Mouse (Mus musculus): ENCODE data around the gene Bicd2. TPM values are rescaled to one million over a fixed set of nuclear protein-coding genes. Genes with fewer than 3 reads are reported as not detected.

Gene Bicd2
- polyA plus RNA-seq, 1 experiment from 2014 or later = 28.9 TPM

DNA sequence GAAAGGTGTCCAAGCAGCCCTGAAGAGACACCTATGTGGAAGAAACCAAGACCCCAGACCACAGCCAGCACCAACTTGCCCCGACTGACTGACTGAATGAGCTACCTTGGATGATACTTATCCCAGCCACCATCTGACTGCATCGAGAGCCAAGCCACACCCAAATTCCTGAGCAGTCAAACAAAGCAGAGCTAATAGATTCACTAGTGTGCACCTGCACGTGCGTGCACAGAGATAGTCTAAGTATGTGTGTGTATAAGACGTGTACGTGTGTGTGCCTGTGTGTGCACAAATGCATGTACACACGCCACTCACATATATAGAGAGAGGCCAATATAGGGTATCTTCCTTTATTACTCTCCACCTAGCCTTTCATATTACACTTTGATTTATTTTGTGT, 29.7 kb upstream of the Bicd2 start:
- ATAC-seq (ENCODE audit: low FRiP score, low read depth) = no peak
- H3K27ac ChIP-seq (replicated peaks) = no peak overlapping the region
- no peak overlapping the region for H3K4me2 ChIP-seq
- peaks cover 4% of the 10 kb centered on the region for H3K4me1 ChIP-seq (replicated peaks)
- no peaks in the 10 kb centered on the region for H3K27me3 ChIP-seq
- H3K4me3 ChIP-seq = no peak overlapping the region
- WGBS = 92% methylated on average over 7 of the region's 7 CpGs
- H3K36me3 ChIP-seq = no peaks in the 10 kb centered on the region
- no peaks in the 10 kb centered on the region for H3K9me3 ChIP-seq
- no peak overlapping the region for H3K9ac ChIP-seq

DNA sequence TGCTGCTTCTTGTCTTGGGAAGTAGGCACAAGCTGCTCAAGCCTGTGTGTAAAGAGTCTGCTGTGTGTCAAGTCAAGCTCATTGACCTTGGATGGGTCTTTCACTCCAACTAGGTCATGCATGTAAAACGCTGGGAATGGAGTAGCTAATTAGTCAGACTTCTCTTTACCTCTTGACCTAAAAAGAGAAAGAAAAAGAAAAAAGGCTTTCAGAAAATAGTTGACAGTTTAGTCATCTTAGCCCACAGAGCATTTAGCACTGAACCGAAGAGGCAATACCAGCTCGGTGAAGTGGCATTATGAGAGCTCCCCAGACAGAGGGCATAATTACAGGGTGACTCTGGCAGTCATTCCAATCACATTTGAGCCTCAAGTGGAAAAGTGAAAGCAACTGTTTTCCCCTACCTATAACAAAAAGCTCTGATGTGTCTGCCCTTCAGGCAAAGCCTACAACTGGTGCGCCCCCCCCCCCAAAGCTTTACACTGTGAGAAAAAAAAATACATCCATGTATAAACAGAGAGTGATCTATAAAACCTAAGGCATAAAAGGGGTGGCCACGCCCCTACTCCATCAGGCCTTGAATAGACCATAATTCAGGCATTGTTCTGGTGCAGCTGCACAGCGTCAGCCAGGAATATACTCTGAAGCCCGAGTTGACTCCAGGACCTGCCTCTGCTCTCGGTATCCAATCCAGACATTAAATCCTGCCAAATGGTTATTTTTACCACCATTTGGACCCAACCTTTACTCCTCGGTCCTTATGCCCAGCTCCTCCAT, 24.8 kb upstream of the Bicd2 start:
- ATAC-seq (ENCODE audit: low FRiP score, low read depth) = no peak
- Histone ChIP-seq H3K9me3 (no peaks in the 10 kb centered on the region), H3K27me3 (no peaks in the 10 kb centered on the region), H3K9ac (no peak overlapping the region), H3K4me3 (no peak overlapping the region), H3K4me1 (replicated peaks) (peaks cover 33% of the 10 kb centered on the region), H3K36me3 (no peaks in the 10 kb centered on the region), H3K27ac (replicated peaks) (no peak overlapping the region; the same call in 1 of the 2 replicates), H3K4me2 (0 out of 2 replicates have a peak overlapping the region, but pooled peaks have one; percentile 5)
- 22% methylated on average over 9 of the region's 9 CpGs for WGBS

DNA sequence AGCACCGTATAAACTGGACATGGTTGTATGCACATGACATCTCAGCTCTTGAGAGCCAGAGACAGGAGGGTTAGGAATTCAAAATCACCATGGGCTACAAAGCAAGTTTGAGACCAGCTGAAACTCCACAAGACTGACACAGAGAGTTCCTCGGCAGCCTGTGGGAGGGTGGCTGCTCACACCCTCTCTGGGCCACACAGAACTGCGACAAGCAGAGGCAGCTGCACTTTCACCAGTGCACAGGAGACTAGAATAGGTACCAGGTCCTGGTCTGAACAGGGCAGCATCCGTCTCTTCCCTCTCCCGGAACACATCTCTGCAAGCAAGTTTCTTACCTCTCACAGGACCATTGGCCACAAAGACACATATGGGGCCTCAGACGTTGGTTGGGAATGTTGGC, 23.9 kb upstream of the Bicd2 start:
- 64% methylated on average over 6 of the region's 6 CpGs for WGBS
- Histone ChIP-seq H3K4me1 (replicated peaks) (peaks cover 33% of the 10 kb centered on the region), H3K27ac (replicated peaks) (no peak overlapping the region), H3K9me3 (no peaks in the 10 kb centered on the region), H3K9ac (no peak overlapping the region), H3K4me2 (no peak overlapping the region), H3K4me3 (no peak overlapping the region), H3K27me3 (no peaks in the 10 kb centered on the region), H3K36me3 (no peaks in the 10 kb centered on the region)
- ATAC-seq (ENCODE audit: low FRiP score, low read depth) = no peak

DNA sequence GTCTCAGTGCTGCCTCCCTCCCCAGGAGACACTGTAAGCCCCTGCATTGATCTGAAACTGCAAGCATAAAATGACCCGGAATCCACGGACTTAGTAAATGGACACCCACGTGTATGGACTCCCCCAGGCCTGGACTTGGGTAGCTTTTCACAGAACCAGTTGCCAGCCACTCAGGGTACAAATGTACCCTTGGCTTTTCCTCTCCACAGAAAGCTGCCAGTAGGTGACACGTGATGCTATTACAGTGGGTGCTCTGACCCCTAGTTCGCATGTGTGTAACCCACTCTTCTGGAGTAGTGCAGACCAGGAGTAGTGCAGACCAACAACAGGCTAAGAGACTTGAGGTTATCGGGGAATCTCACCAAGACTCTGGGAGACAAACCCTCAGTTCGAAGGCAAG, 23.5 kb upstream of the Bicd2 start:
- Histone ChIP-seq H3K4me1 (replicated peaks) (peaks cover 33% of the 10 kb centered on the region), H3K27ac (replicated peaks) (no peak overlapping the region), H3K27me3 (0 out of 2 replicates have a peak, but pooled peaks cover under 1% of the 10 kb centered on the region), H3K9me3 (no peaks in the 10 kb centered on the region), H3K9ac (no peak overlapping the region), H3K36me3 (no peaks in the 10 kb centered on the region), H3K4me3 (no peak overlapping the region), H3K4me2 (peak overlapping the region; percentile 66)
- WGBS = 85% methylated on average over 7 of the region's 7 CpGs
- ATAC-seq (ENCODE audit: low FRiP score, low read depth) = no peak

DNA sequence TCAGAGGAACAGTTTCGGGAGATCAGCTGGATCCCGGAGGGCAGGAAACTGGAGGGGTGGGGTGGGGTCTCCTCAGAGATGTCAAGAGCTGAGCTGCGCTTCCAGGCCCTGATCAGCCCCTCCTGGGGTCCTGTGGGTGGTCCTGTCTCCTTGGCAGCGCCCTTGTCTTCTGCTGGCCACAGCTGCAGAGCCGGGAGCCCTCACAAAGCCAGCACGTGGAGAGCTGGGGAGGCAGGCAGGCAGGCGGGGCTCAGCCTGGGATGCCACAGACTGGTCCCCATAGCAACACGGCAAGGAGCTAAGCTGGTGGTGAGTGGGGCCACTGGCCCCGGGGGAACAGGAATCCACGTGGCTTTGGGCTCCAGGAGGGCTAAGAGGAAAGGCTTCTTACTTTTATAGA, 21.3 kb upstream of the Bicd2 start, which contains the start of gene Fgd3:
TSS of gene Fgd3 (minus strand) at position 272 of the 400 bp plus-strand sequence.
- Histone ChIP-seq H3K9ac (peak within 1 kb of the TSS; percentile 43), H3K27me3 (peaks cover 5% of the 10 kb centered on the region; the same call in 1 of the 2 replicates), H3K27ac (replicated peaks) (0 out of 2 replicates have a peak within 1 kb of the TSS, but pooled peaks have one; percentile 41), H3K4me2 (peak within 1 kb of the TSS; percentile 66), H3K36me3 (no peaks in the 10 kb centered on the region), H3K4me1 (replicated peaks) (peaks cover 33% of the 10 kb centered on the region), H3K9me3 (no peaks in the 10 kb centered on the region), H3K4me3 (peak within 1 kb of the TSS; percentile 38)
- WGBS = under 1% methylated on average over 10 of the region's 10 CpGs
- ATAC-seq (ENCODE audit: low FRiP score, low read depth) = peak; percentile 93

DNA sequence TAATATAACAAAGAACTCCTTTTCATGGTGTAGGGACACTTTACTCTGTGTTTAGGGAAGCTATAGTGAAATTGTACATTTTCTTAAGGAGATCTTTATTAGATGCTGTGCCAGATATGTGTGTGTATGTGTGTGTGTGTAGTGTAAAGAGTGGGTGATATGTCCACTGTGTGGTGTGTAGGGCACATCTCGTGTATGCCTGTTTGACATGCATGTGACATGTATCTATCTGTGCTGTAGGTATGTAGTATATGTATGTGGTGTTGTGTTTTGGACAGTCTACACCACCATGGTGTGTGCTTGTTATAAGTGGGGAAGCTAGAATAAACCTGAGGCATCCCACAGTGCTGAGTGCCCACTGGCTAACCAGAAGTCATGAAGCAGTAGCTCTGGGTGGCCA, 20.9 kb upstream of the Bicd2 start:
- peak; percentile 49 for ATAC-seq (ENCODE audit: low FRiP score, low read depth)
- H3K4me3 ChIP-seq = peak overlapping the region; percentile 38
- H3K4me1 ChIP-seq (replicated peaks) = peaks cover 33% of the 10 kb centered on the region
- 42% methylated on average over 1 of the region's 1 CpGs for WGBS
- no peak overlapping the region for H3K27ac ChIP-seq (replicated peaks)
- H3K27me3 ChIP-seq = peaks cover 7% of the 10 kb centered on the region; the same call in 1 of the 2 replicates
- peak overlapping the region; percentile 43 for H3K9ac ChIP-seq
- no peaks in the 10 kb centered on the region for H3K9me3 ChIP-seq
- H3K4me2 ChIP-seq = peak overlapping the region; percentile 66
- no peaks in the 10 kb centered on the region for H3K36me3 ChIP-seq

DNA sequence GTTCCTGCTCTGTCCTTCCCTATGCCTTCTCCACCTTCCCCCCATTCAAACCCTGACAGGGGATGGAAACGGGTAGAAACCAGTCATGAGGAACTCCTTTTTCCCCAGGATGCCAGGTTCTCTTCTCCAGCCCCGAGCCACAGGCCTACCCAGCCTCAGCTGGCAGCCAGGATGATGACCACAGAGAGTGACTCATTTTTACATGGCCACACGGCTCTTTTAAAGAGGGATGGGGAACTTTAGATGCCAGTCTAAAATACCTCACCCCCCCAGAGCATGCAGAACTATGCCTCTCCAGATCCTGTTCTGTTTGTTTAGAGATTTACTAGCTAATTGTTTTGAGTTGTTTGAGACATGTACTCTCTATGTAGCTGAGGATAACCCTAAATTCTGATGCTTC, 19.9 kb upstream of the Bicd2 start:
- Histone ChIP-seq H3K9ac (no peak overlapping the region), H3K9me3 (no peaks in the 10 kb centered on the region), H3K27me3 (peaks cover 7% of the 10 kb centered on the region; the same call in 1 of the 2 replicates), H3K4me1 (replicated peaks) (peaks cover 31% of the 10 kb centered on the region), H3K4me3 (no peak overlapping the region), H3K36me3 (no peaks in the 10 kb centered on the region), H3K4me2 (no peak overlapping the region), H3K27ac (replicated peaks) (no peak overlapping the region)
- WGBS = 72% methylated on average over 3 of the region's 3 CpGs
- no peak for ATAC-seq (ENCODE audit: low FRiP score, low read depth)

DNA sequence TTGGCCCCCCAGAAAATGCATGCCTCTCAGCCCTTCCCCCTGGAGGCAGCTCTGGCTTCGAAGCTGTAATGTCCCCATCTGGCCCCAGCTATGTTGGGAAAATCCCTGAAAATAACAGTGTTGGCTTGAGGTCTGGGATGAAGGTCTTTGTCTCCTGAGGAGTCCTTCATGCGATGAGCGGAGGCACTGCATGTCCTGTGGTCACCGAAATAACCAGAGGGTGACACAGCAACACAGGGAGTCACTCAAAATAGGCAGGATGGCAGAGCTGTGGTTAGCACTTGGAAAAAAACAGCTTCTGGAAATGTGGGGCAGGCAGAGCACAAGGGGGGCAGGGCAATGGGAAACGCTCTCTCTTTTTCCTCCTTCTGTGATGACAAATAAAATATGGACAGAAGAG, 19.2 kb upstream of the Bicd2 start:
- H3K4me1 ChIP-seq (replicated peaks) = peaks cover 25% of the 10 kb centered on the region
- no peak for ATAC-seq (ENCODE audit: low FRiP score, low read depth)
- no peak overlapping the region for H3K27ac ChIP-seq (replicated peaks)
- H3K9me3 ChIP-seq = no peaks in the 10 kb centered on the region
- no peak overlapping the region for H3K4me3 ChIP-seq
- no peaks in the 10 kb centered on the region for H3K36me3 ChIP-seq
- H3K9ac ChIP-seq = no peak overlapping the region
- 72% methylated on average over 5 of the region's 5 CpGs for WGBS
- no peak overlapping the region for H3K4me2 ChIP-seq
- peaks cover 7% of the 10 kb centered on the region; the same call in 1 of the 2 replicates for H3K27me3 ChIP-seq

DNA sequence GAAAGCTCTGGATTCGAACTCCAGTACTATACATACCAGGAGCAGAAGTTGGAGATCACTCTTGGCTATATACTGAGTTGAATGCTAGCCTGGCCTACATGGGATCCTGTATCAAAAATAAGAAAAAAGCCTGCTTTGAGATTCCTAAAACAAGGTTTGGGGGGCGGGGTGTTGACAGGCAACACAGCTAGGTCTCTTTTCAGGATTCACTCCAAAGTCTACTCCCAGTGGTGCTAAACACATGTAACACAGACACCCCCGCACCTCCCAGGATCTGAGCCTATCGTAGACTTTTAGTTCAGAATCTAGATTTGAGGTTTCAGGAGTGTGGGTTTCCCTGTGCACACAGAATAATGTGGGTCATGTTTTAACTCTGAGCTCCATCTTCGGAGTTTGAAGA, 18.6 kb upstream of the Bicd2 start:
- Histone ChIP-seq H3K9ac (no peak overlapping the region), H3K4me2 (no peak overlapping the region), H3K27me3 (peaks cover 7% of the 10 kb centered on the region; the same call in 1 of the 2 replicates), H3K4me3 (no peak overlapping the region), H3K27ac (replicated peaks) (no peak overlapping the region), H3K9me3 (no peaks in the 10 kb centered on the region), H3K36me3 (no peaks in the 10 kb centered on the region), H3K4me1 (replicated peaks) (peaks cover 19% of the 10 kb centered on the region)
- no peak for ATAC-seq (ENCODE audit: low FRiP score, low read depth)
- 92% methylated on average over 5 of the region's 5 CpGs for WGBS

DNA sequence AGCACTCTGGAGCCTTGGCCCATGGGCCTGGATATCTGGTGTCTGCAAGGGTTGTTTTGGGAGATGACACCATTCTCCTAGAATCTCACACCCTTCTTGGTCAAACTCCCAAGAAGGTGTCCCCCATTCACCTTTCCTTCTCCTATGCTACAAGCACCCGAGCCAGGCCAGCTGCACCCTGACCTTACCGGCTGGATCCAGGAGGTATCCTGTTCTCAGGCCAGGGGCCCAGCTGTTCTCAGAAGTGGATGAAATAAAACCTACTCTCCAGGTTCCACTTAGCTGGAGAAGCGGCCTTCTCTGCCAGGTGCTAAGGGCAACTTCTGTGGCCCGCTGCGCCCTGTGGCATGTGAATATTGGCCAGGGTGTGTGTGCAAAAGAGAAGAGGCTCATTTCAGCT, 16.5 kb upstream of the Bicd2 start:
- Histone ChIP-seq H3K9ac (no peak overlapping the region), H3K4me1 (replicated peaks) (peaks cover 9% of the 10 kb centered on the region), H3K4me2 (no peak overlapping the region), H3K27me3 (peaks cover 7% of the 10 kb centered on the region; the same call in 1 of the 2 replicates), H3K4me3 (no peak overlapping the region), H3K36me3 (no peaks in the 10 kb centered on the region), H3K27ac (replicated peaks) (no peak overlapping the region), H3K9me3 (no peaks in the 10 kb centered on the region)
- 90% methylated on average over 5 of the region's 5 CpGs for WGBS
- ATAC-seq (ENCODE audit: low FRiP score, low read depth) = no peak

DNA sequence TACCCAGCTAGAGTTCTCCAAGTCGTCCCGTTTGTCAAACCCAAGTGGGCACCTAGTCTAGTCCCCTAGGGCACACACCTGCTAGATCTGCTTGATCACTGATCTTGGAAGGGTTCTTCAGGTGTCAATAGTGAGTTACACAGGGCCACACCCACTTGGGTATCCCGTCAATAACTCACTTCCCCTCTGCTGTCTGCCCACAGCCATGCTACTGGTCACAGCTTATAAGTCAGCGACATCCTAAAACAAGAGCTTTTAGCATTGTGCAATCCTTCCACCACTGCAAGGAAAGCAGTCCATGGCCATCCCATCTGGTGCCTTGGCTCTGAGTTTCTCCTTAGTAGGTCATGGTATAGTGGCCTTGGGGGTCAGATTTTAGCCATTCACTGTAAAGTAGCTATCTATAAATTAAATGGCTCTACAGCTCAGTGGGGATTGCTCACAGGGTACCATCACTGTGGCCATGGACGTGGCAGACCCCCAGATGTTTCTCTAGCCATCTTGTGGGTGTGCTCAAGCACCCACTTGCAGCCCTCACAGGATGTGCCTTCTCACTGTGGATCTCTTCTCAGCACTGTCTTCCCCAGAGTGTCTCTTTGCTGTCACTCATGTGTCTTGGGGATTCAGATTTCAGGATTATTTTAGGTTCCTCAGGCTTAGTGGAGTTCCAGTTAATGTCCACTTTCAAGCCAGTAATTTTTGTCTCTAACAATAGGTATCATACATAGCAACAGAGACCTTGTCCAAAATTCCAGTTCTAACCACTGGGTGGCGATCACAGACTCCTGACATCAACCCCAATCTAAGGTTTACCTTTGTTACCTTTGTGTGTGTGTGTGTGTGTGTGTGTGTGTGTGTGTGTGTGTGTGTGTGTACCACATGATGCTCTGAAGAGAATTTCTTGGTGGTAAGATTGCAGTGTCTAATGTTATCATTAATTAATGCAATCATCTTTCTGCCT, 14.9 kb upstream of the Bicd2 start:
- ATAC-seq (ENCODE audit: low FRiP score, low read depth) = peak; percentile 54
- Histone ChIP-seq H3K4me3 (no peak overlapping the region), H3K27me3 (peaks cover 7% of the 10 kb centered on the region; the same call in 1 of the 2 replicates), H3K9ac (no peak overlapping the region), H3K4me1 (replicated peaks) (no peaks in the 10 kb centered on the region), H3K27ac (replicated peaks) (no peak overlapping the region), H3K36me3 (no peaks in the 10 kb centered on the region), H3K9me3 (no peaks in the 10 kb centered on the region), H3K4me2 (no peak overlapping the region)
- 66% methylated on average over 6 of the region's 6 CpGs for WGBS

DNA sequence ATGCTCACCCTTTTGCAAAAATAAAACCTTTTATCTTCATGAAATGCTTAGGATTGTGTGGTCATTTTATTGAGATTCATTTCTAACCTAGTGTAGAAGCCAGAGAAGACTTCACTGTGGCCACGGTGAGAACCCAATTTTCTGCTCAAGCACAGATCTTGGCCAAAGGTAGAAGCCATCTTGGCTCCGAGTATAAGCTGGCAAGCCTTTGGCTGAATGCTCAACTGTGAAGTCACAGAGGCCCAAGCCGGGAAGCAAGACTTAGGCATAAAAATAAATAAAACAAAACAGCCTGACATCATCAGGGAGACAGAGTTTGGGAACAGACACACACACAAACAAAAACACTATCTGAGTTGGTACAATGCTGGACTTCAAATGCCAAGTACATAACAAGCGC, 13.3 kb upstream of the Bicd2 start:
- Histone ChIP-seq H3K4me3 (no peak overlapping the region), H3K9me3 (no peaks in the 10 kb centered on the region), H3K27ac (replicated peaks) (no peak overlapping the region), H3K4me2 (no peak overlapping the region), H3K36me3 (no peaks in the 10 kb centered on the region), H3K27me3 (peaks cover 5% of the 10 kb centered on the region; the same call in 1 of the 2 replicates), H3K9ac (no peak overlapping the region), H3K4me1 (replicated peaks) (no peaks in the 10 kb centered on the region)
- WGBS = 80% methylated on average over 4 of the region's 4 CpGs
- no peak for ATAC-seq (ENCODE audit: low FRiP score, low read depth)

Data from hindbrain, embryonic 15.5 days (tissue).